Mouse (Mus musculus) spleen, adult 2 months (tissue): ENCODE measurements around the gene Cdc42se1.

Experiments used
- CTCF ChIP-seq: fragments of 200-500 bp; IDR thresholded peaks from 2 replicates; pipeline ENCODE4 v1.5.1; 2011; ENCODE audit warnings: mild to moderate bottlenecking, inconsistent platforms; ENCODE audit not compliant: insufficient read depth, insufficient read length, insufficient replicate concordance; ENCODE audit errors: extremely low read depth
- POLR2A ChIP-seq: fragments of 200-500 bp; IDR thresholded peaks from 2 replicates; pipeline ENCODE4 v1.6.1; 2011; ENCODE audit warnings: low read depth, low read length, inconsistent platforms

GRCm38 (mm10) chr3:95266052-95266451, 37.5 kb downstream of the Cdc42se1 start:
- no peak for TF ChIP-seq CTCF
- TF ChIP-seq POLR2A, result no peak
